Mouse (Mus musculus) retina, postnatal 7 days (tissue): Measurements from ENCODE around the gene Dnajb4.
"Not testable (repeated sequence)": the region's sequence is repeated elsewhere in the genome, so short reads cannot be mapped to it uniquely, and the experiment has no call there.

ENCODE experiments used
- DNase-seq: peaks from one replicate; pipeline ENCODE4 v3.0.0-alpha.2; 2012; ENCODE audit warnings: low read depth, low spot score

Dnajb4 gene

DNA sequence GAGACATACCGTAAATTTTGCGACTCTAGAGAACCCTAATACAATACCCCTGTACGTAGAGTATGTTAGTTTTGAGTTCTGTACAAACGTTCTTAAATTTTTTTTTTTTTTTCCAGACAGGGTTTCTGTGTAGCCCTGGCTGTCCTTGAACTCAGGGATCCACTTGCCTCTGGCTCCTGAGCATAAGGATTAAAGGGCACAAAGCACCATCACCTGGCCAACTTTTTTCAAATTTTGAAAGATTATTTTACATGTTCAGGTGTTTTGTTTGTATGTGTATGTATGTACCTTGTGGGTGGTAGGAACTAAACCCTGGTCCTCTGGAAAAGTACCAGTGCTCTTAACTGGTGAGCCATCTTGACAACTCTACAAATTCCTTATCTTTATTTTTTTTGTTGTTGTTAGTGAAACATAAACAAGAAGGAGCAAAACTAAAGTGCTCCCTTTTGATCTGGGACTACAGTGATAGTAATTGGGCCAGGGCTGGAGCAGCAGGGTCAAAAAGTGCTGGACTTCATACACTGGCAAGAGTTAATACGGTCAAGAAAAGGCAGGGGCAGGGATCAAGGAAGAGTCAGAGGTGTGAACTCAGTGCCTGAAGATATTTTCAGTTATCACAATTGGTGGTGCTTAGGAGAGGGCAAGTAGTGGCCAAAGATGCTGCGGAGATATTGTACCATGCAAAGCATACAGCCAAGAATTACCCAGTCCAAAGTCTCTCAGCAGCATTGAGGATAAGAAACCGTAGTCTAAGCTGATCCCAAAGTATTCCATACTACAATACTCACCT lies 1.8 kb downstream of the Dnajb4 start:
- DNase-seq, result no peak

DNA sequence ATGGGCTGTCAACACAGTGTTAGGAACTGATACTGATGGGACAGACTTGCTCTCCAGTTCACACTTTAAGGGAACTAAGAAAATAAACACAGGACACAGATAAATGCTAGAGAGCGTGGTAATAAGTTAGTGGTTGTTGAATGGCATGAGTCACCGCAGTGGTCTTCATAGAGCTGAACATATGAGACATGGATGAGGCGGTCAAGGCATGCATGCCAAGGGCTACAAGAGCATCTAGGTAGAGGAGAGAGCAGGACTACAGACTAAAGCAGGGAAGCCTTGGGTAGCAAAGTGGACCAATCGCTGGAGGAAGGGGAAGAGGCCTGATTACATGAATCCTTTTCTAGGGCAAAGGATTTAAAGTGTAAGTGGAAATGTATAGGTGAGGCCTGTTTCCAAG lies 2.9 kb downstream of the Dnajb4 start:
- no peak for DNase-seq

DNA sequence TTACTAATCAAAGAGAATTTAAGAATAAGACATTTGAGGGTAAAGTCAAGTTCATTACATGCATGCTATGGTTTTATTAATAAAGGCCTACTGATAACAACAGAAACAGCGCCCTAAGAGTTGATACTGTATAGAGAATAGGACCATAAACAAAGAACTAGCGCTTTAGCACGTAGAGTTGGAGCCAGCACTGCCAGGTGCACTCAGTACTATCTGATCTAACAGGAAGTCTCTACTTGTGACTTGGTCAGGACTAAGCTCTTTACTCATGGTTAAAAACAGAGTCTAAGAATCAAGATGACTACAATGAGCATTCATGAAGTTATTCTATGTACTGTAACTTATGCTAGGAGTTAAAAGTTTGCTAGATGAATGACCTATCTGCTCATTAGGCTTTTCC lies 5.5 kb downstream of the Dnajb4 start:
- DNase-seq, result no peak

DNA sequence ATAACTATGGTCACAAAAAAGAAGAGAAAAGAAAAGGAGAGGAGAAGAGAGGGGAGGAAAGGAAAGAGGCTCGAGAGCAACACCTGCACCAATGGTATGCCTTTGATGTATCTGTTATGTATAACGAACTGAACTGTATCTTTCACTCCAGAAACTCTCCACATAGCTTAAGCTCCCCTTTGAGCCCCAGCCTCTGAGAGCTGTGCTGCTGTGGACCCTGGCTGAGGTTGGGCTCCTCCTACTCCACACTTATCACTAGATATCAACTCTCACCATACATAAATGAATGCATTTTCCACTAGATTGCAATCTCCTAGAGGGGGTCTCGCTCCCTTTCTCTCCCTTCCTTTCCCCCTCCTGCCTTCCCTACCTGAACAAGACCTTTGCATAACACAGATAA lies 6.1 kb downstream of the Dnajb4 start:
- DNase-seq, result no peak

DNA sequence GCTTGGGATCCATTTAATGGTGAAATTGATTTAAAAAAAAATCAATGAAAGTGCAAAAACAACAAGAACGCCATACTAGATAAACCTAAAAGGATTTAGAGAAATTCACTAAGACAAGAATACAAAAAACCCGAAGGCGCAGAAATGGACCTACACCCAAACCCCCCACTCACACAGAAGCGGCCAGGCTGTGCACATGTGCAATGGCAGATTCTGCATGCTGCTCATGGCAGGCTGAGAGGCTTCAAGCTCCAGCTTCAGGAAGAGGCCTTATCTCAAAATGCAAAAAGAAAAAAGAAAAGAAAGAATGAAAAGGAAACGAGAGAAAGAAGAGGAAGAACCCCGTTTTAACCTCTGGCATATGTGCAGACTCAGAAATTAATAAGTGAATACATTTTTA lies 6.7 kb downstream of the Dnajb4 start:
- DNase-seq, result no peak

DNA sequence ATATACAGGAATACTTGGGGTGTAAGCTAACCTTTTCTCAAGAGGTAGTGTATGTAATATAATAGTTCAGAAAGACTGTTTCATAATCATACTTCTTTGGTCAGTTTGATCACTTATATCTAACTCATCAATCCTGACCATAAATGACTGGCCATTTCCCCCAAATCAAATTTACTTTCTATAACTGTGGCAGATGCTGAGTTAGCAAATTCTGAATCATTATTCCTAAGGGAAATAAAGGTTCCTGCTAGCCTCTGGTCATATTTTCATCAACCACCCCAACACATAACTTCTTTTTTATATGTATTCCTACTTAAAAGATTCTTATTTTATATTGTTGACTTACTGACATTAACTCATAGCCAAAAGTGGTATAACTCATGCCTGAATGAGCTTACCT lies 7.2 kb downstream of the Dnajb4 start:
- DNase-seq, result no peak

DNA sequence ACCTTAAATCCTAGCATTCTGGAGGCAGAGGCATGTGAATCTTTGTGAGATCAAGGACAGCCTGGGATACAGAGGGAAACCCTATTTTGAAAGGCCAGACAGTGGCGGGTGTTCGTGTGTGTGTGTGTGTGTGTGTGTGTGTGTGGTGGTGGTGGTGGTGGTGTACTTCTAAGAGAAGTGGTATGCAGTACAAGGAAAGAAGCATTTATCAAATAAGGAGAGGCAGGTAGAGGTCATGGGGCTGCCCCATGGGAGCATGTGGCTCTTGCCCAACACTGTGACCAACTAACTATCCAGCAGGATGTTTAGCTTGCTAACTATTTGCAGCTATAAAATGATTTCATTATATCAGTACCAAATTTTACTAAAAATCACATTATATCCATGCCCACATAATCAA lies 8.5 kb downstream of the Dnajb4 start:
- DNase-seq, result no peak

DNA sequence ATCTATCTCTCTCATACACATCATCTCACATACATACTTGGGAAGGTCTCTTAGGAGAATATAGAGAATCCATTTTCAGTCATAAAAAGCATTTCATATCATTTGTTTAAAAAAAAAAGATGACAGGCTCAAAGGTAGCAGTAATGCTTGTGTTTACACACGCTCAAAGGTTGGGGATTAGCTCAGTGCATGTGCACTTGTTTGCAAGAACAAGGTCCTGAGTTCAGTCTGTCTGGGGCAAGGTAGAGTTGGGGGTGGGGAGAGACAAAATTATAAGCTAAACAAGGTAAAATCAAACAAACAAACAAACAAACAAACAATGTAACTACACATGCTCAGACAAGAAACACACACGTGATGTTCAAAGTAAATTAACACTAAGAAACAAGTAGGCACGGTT lies 8.9 kb downstream of the Dnajb4 start:
- DNase-seq, result no peak

DNA sequence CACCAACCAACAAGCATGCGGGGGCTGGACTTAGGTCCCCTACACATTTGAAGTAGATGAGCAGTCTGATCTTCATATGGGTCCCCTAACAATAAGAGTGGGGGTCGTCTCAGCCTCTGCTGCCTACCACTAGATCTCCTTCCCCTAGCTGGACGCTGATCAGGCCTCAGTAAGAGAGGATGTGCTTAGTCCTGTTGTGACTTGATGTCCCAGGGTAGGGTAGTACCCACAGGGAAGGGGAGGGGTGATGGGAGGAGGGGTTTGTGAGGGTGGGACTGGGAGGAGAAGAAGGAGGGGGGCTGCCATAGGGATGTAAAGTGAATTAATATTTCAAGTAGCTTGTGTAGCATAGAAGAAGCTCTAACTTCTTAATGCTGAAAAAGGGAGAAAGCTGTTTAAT lies 11.0 kb downstream of the Dnajb4 start:
- no peak for DNase-seq

DNA sequence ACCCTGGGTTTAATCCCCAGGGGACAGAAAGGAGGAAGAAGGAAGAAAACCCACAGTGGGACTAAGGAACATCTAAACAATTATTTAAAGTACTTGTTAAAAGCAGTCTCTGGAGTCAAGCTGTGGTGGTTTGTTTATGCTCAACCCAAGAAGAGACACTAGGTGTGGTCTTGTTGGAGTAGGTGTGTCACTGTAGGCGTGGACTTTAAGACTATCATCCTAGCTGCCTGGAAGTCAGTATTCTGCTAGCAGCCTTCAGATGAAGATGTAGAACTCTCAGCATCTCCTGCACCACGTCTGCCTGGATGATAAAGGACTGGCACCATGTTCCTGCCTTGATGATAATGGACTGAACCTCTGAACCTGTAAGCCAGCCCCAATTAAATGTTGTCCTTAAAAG lies 12.9 kb downstream of the Dnajb4 start:
- not testable (repeated sequence) for DNase-seq

DNA sequence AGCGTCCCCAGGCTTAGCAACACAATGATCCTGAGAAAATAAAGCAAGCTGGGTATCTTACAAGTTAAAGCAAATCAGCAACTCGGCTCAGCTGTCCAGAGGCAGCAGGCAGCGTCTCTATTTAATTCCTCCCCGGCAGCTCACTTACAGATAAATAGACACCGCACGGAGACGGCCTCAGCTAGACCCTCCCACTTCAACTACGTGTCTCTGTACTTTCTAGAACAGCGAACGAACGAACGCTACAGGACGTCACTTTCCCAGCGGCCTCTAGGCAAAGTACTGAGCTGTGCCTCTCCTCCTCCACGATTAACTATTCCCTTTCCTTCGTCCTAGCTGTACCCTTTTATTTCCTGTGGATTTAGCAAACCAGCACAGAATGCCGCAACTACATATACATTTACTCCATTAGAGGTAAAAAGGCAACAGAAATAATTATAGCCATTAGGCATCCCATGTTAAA lies 16.4 kb downstream of the Dnajb4 start:
- peak; percentile 57 for DNase-seq

DNA sequence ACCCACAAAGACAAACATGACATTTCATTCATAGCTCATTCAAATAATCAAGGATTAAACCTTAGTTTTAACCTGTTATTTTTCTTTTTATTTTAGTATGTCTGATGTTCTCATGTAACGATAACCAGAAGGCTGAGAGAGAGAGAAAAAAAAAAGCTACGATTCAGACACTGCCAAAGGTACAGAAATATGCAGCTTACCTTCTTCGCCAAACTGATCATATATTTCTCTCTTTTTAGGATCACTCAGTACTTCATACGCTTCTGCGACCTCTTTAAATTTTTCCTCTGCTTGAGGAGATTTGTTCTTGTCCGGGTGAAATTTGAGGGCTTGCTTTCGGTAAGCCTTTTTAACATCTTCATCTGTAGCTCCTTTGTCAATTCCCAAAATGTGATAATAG lies 16.9 kb downstream of the Dnajb4 start:
- no peak for DNase-seq

DNA sequence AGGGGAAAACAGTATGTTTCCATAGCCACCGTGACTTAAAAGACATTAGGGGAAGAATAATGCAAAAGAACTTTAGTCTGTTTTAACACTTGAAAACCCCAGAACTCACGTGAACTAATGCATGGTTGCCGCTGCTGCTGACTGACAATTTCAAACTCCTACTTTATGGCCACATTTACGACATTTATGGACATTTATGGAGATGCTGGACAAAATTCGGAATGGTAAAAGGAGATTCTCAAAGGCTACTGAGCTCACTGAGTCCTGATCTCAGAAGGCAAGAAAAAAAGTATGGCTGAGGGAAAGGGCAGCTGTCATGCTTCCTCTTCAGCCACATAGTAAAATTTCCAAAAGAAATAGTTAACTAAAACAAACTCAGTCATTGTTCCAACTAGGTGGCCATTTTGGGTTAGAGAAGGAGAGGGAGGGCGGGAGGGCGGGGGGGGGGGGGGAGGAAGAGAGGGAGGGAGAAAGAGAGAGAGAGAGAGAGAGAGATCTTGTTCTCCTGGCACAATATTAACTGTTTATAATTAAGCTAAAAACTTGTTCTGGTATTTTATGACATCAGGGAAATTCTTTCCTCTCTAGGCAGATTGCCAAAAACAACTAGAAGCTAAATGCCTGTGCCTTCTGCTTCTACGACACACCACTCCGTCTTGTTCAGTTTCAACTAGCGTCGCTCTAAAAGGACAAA lies 17.7 kb downstream of the Dnajb4 start:
- DNase-seq, result no peak

DNA sequence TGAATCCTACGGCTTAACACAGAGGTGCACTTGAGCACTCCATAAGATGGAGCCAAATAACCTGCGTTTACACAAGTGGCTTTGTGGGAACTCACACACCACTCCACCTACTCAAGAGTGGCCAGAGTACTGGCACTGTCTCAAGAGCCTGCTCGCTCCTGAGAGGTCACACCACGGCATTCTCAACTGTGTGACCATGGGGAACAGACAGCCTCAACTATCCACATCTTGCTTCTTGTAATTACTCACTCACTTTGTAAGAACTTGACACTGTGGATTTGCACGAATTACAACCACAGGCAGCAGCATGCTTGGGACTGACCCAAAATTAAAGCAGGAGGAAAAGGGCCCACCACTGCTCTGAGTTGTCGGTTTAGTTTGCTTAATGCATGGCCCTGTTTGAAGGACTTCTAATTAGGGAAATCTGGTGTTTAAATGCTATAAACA lies 18.3 kb downstream of the Dnajb4 start:
- no peak for DNase-seq

DNA sequence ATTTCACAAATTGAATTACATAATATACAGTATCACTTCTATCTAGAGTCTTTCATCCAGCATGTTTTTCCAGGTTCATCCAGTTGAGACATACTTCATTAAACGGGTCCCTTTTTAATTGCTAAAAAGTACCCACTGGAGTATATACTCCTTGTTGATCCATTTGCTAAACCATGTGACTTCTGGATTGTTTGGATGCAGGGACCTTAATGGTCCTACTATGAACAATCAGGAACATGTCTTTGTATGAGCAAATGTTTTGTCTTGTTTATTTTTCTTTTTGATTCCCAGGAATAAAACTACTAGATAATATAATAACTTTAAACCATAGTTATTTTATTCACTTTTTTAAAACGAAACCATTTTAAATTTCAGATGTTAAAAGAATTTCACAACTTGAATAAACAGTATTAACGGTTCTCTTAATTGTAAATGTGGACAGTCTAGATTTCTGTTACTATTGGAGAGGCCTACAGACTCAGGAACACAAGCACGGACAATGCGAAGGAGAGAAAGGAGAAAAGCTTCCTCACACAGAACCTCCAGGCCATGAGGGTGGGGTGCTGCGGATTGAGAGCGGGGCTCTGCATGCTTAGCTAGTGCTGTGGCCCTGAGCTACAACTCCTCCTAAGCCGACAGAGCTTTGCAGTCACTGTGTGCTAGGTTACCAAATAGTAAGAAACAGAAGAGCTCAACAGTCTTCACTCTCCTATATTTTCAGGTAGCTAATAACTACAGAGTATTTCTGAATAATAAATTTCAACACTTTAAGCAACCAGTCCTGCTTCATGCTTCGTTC lies 19.2 kb downstream of the Dnajb4 start:
- no peak for DNase-seq

DNA sequence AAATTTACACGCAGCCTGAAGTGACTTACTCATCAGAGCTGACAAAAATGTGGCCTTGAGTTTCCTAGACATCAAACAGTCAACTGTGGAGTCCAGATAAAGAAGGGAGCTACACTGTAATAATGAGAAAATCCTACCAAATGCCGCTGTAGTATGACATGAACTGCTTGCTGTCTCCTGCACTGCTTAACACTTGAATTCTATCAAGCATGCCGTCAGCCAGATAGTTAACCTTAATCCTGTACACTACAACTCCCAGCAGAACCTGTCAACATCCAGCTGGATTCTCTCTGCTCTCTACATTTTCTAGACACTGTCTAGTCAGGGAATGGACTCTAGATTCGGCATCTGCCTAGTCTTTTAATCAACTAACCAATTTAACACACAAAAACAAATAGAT lies 20.8 kb downstream of the Dnajb4 start:
- DNase-seq, result no peak

DNA sequence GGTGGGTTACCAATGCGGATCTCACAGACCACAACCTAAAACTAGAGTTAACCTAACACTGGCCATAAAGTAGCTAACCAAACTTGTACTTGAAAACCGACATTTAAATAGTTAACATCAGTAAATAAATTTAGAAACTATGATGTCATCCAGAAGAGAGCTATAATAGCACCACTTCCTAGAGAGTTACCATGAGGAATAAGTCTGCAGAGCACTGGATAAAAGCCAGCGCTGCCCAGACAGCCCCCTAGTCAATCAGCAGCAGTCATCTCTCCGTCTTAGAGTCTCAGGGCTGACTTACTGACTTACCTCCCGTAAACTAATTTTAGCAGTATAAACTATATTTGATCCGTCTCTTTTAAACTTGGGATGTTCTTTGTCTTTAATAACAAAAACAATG lies 24.0 kb downstream of the Dnajb4 start:
- no peak for DNase-seq

DNA sequence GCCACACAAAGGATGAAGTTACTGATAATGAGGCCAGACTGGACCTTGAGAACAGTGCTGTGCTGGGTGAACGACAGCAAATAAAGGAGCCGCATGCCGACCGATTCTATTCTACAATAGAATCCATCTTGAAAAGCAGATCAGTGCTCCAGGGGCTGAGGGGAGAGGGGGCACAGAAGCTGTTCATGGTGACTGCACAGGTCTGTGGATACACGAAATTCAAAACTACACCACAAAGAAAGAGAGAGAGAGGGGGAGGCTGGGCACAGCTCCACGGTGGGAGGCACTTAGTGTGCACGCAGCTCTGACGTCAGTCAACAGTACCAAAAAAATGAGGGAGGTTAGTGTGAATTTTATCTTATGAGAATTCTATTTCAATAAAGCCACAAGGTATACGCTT lies 26.6 kb downstream of the Dnajb4 start:
- DNase-seq, result no peak

DNA sequence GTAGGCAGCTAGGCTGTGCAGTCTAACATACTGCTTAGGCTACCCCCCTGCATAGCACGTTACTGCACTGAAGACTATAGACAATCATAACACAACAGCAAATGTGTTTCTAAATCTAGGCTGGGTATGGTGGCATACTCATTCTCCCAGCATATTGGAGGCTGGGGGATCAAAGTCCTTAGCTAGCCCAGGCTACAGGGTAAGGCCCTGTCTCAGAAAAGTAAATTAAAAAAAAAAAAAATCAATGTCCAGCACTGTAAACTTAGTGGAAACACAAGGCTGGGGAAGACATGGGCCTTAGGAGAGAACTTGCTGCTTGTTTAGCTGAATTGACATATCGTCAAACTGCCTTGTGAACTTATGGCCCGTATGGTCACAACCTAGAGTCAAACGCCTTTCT lies 29.5 kb downstream of the Dnajb4 start:
- DNase-seq, result no peak

DNA sequence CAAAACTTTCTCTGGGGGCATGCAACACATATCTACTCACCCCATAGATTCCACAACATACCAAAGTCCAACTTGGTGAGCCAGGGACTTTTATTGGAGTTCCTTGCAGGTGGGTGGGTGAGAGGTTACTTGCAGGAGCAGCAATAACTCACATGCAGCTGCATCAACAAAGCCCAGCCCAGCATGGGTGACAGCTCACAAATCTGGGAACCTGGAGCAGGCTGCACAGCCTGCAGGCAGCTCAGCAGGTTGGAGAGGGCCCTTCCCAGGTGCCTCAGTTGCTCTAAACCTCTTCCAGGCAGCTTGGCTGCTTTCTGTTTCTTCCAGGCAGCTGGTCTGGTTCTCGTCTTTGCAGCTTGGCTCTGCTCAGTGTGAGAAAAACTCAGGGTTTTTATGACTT lies 30.8 kb downstream of the Dnajb4 start:
- no peak for DNase-seq

DNA sequence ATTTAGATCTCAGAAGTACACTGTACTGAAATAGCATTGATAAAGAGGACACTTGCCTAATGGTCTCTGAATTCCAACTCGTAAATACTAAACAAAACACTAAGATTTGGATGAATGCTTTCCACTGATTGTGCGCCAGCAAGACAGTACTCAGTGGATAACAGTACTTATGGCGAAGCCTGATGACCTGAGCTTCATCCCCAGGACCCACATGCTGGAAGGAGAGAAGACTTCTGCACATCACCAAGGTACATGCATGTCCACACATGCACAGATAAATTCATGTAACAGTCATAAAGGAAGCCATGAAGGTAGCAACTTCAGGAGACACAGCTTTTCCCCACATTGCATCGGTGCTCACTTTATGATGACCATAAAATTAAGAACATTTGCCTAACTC lies 31.3 kb downstream of the Dnajb4 start:
- no peak for DNase-seq

DNA sequence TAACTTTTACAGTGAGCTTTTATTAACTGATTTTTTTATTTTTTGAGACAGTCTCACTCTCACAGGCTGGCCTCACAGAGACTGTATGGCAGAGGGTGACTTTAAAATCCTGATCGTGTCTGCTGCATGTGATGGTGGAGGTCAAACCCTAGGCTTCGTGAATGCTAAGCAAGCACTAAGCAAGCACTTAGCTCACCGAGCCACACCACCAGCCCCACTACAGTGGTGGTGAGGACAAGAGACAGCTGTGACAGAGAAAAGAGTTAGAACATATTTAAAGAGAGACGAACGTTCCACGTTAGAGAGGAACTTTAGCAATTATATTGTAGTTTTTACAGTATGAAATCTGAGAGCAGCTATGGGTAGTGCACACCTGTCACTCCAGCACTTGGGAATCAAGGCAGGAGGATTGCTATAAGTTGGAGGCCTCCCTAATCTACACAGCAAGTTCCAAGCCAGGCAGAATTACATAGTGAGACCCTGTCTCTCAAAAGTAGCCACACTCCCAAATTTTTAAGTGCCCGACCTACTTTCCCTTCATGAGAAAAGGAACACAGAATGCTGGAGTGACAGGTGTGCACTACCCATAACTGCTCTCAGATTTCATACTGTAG lies 37.7 kb downstream of the Dnajb4 start:
- no peak for DNase-seq
